Mouse (Mus musculus) heart, adult 2 months (tissue): ENCODE results near the gene Tmem30b. TPM values are rescaled to one million over a fixed set of nuclear protein-coding genes. Genes with fewer than 3 reads are reported as not detected.

Experiments
- DNase-seq, 2 experiments: peaks; one replicate each; pipeline ENCODE4 v3.0.0; 2021
- H3K27ac ChIP-seq: fragments of 200-600 bp; 2 replicates; pipeline ENCODE4 v1.8.1; 2022
- H3K27me3 ChIP-seq: fragments of 200-500 bp; 2 replicates; pipeline ENCODE4 v1.6.1; 2012; ENCODE audit warnings: mild to moderate bottlenecking, low read length, inconsistent platforms, mixed read lengths; ENCODE audit not compliant: control insufficient read depth, insufficient read depth
- H3K36me3 ChIP-seq: fragments of 200-500 bp; 2 replicates; pipeline ENCODE4 v1.6.1; 2012; ENCODE audit warnings: low read length, inconsistent platforms; ENCODE audit not compliant: control insufficient read depth, insufficient read depth
- H3K4me1 ChIP-seq: fragments of 200-500 bp; 2 replicates; pipeline ENCODE4 v1.6.1; 2011; ENCODE audit warnings: low read length; ENCODE audit not compliant: control insufficient read depth, insufficient read depth
- H3K4me3 ChIP-seq: fragments of 200-600 bp; 2 replicates; pipeline ENCODE4 v1.8.1; 2022
- H3K79me2 ChIP-seq: fragments of 200-500 bp; replicated peaks from 2 replicates; pipeline ENCODE4 v1.6.1; 2012; ENCODE audit warnings: mild to moderate bottlenecking, inconsistent platforms, low read length, moderate library complexity, mixed read lengths; ENCODE audit not compliant: control insufficient read depth, insufficient read depth
- H3K9ac ChIP-seq: fragments of 200-500 bp; 2 replicates; pipeline ENCODE4 v1.6.1; 2012; ENCODE audit warnings: low read depth, mild to moderate bottlenecking, control low read depth, inconsistent platforms, low read length, mixed read lengths
- CTCF ChIP-seq: fragments of 200-600 bp; IDR thresholded peaks from 2 replicates; pipeline ENCODE4 v1.8.1; 2022; ENCODE audit warnings: antibody characterized with exemption, mild to moderate bottlenecking, moderate library complexity
- EP300 ChIP-seq: fragments of 200-500 bp; IDR thresholded peaks from 2 replicates; pipeline ENCODE4 v1.6.1; 2011; ENCODE audit warnings: low read depth, low read length, control low read depth; ENCODE audit not compliant: insufficient read depth
- POLR2A ChIP-seq: fragments of 200-500 bp; IDR thresholded peaks from 2 replicates; pipeline ENCODE4 v1.6.1; 2011; ENCODE audit warnings: mild to moderate bottlenecking, low read depth, low read length, control low read depth; ENCODE audit not compliant: insufficient read depth
- WGBS: fragments of 180-500 bp; shearing (Covaris S2); methylation state at CpG from one replicate; pipeline ENCODE4 v1.1.7; 2018; 5-methylcytosine and 5-hydroxymethylcytosine counted together
- intact Hi-C: fragments of 180-260 bp; cut with DNase I; formaldehyde crosslinking; loops from one replicate; pipeline ENCODE4 v1.15.1; 2025
- polyA plus RNA-seq: library from polyadenylated mRNA; depleted of rRNA; stranded (reverse); fragments of >200 nt; gene quantifications from 2 replicates; pipeline ENCODE4 v1.2.3, GENCODE M21; 2012
- total RNA-seq, 2 experiments: library from RNA; stranded (reverse); gene quantifications; 2 replicates each; pipeline ENCODE4 v1.2.3; 2021

The Tmem30b gene
- total and polyA plus RNA-seq, 3 experiments = 0.18 to 0.64 (median 0.18) TPM

- TF ChIP-seq CTCF (no peak), EP300 (no peak), POLR2A (no peak)
- Histone ChIP-seq H3K4me3 (no peak overlapping the region), H3K27me3 (peaks cover 13% of the 10 kb centered on the region), H3K4me1 (no peaks in the 10 kb centered on the region), H3K79me2 (no peaks in the 10 kb centered on the region), H3K27ac (no peak overlapping the region), H3K9ac (no peak overlapping the region), H3K36me3 (no peaks in the 10 kb centered on the region)
- 60% methylated on average over 8 of the region's 8 CpGs for WGBS
- no peak for DNase-seq
- intact Hi-C loops = no loop called here
These were observed 2.1 kb upstream of the Tmem30b start for GRCm38 (mm10) chr12:73548259-73548658.

GRCm38 (mm10) chr12:73547646-73548045 is 1.5 kb upstream of the Tmem30b start:
- Histone ChIP-seq H3K27me3 (peaks cover 13% of the 10 kb centered on the region), H3K27ac (no peak overlapping the region)
- 34% methylated on average over 10 of the region's 10 CpGs for WGBS

GRCm38 (mm10) chr12:73545672-73546085 is 513 bp downstream of the Tmem30b start:
- H3K4me3 ChIP-seq = peak overlapping the region; percentile 54
- intact Hi-C loops = no loop called here
- peak; percentile 44 to 57 for DNase-seq
- H3K36me3 ChIP-seq = no peaks in the 10 kb centered on the region
- no peaks in the 10 kb centered on the region for H3K79me2 ChIP-seq
- peak overlapping the region; percentile 48 for H3K9ac ChIP-seq
- 2% methylated on average over 55 of the region's 55 CpGs for WGBS
- H3K27ac ChIP-seq = no peak overlapping the region
- H3K27me3 ChIP-seq = peaks cover 15% of the 10 kb centered on the region
- no peaks in the 10 kb centered on the region for H3K4me1 ChIP-seq
- TF ChIP-seq EP300 (no peak), CTCF (peak; percentile 56), POLR2A (no peak)

More at GRCm38 (mm10) chr12:73547646-73548045, 1.5 kb upstream of the Tmem30b start:
- Histone ChIP-seq H3K36me3 (no peaks in the 10 kb centered on the region), H3K79me2 (no peaks in the 10 kb centered on the region), H3K4me1 (no peaks in the 10 kb centered on the region), H3K9ac (no peak overlapping the region), H3K4me3 (no peak overlapping the region)
- no peak for DNase-seq
- no peak for TF ChIP-seq EP300
- TF ChIP-seq POLR2A = no peak
- no peak for TF ChIP-seq CTCF
- intact Hi-C loops = no loop called here

- Histone ChIP-seq H3K4me3 (peak overlapping the region; percentile 54), H3K36me3 (no peaks in the 10 kb centered on the region), H3K27ac (no peak overlapping the region), H3K4me1 (no peaks in the 10 kb centered on the region), H3K27me3 (peaks cover 15% of the 10 kb centered on the region), H3K9ac (peak overlapping the region; percentile 48), H3K79me2 (no peaks in the 10 kb centered on the region)
- WGBS = 18% methylated on average over 48 of the region's 48 CpGs
- TF ChIP-seq CTCF (no peak), EP300 (no peak), POLR2A (no peak)
- DNase-seq = no peak
- intact Hi-C loops = no loop called here
These were observed 1.2 kb downstream of the Tmem30b start for GRCm38 (mm10) chr12:73544736-73545671.

- Histone ChIP-seq H3K79me2 (no peaks in the 10 kb centered on the region), H3K4me1 (no peaks in the 10 kb centered on the region), H3K27me3 (peaks cover 13% of the 10 kb centered on the region), H3K4me3 (no peak overlapping the region), H3K36me3 (no peaks in the 10 kb centered on the region), H3K27ac (no peak overlapping the region), H3K9ac (no peak overlapping the region)
- 92% methylated on average over 5 of the region's 5 CpGs for WGBS
- intact Hi-C loops = no loop called here
- no peak for DNase-seq
- no peak for TF ChIP-seq CTCF
- no peak for TF ChIP-seq POLR2A
These were observed 3.0 kb downstream of the Tmem30b start for GRCm38 (mm10) chr12:73543191-73543590.

- no peak overlapping the region for H3K9ac ChIP-seq
- no peaks in the 10 kb centered on the region for H3K4me1 ChIP-seq
- DNase-seq = no peak
- 92% methylated on average over 2 of the region's 2 CpGs for WGBS
- intact Hi-C loops = no loop called here
- peaks cover 5% of the 10 kb centered on the region for H3K27me3 ChIP-seq
- no peak for TF ChIP-seq EP300
- no peak for TF ChIP-seq POLR2A
- TF ChIP-seq CTCF = no peak
- no peak overlapping the region for H3K27ac ChIP-seq
- H3K4me3 ChIP-seq = no peak overlapping the region
- H3K36me3 ChIP-seq = no peaks in the 10 kb centered on the region
- no peaks in the 10 kb centered on the region for H3K79me2 ChIP-seq
These were observed 5.8 kb downstream of the Tmem30b start for GRCm38 (mm10) chr12:73540402-73540801.
